Mouse (Mus musculus) neutrophil, adult 5-6 weeks (primary cell): ENCODE results near the gene Tmem91. TPM values are rescaled to one million over a fixed set of nuclear protein-coding genes. Genes with fewer than 3 reads are reported as not detected.
A peak's percentile ranks its signal among the peaks of the same experiment; 100 is the strongest.

ENCODE experiments used
- ATAC-seq: fragments of 151-379, 151-347 bp; 2 replicates; pipeline ENCODE4 v1.8.0; 2017; ENCODE audit warnings: mild to moderate bottlenecking, moderate TSS enrichment; ENCODE audit not compliant: insufficient number of reproducible peaks, poor library complexity, low FRiP score, severe bottlenecking; ENCODE audit errors: extremely low read depth
- total RNA-seq: library from RNA; stranded (forward); fragments of 200-1000 nt; gene quantifications from 2 replicates; pipeline ENCODE4 v1.2.3, GENCODE M21; 2017

The Tmem91 gene
- total RNA-seq, 1 experiment from 2014 or later = 0.70 TPM

DNA sequence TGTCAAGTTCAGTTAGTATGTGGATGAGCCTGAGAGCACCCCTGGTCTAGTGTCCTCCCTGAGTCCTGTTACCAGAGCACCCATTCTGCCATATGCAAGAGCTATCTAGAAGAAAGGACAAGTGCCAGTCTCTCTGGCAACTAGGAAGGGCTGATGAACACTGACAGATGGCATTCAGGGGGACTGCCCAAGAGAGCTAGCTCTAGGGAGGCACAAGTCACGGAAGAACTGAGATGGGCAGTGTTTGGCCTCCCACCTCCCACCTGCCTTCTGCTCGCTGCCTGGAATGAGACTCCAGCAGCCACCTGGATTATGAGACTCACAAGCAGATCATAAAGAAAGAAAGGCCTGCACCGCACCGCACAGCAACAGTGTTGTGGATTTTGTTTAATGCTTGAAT lies 35.2 kb downstream of the Tmem91 start:
- ATAC-seq = no peak

DNA sequence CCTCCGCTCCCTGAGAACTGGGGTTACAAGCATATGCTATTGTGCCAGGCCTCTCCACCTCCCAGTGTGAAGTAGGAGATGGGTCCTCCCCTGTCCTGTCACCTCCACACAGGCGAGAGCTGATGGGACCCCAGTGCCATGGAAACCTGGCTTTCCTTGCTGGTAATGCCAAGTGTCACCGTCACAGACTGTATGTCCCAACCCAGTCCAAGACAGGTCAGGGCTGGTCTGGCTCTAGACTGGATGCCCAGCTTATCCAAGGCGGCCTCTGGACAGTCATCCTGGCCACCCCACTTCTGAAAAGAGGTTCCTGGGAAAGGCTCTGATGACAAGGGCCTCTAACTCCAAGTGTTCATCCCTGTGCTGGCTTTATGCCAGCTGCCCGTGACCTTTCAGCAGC lies 37.9 kb downstream of the Tmem91 start:
- no peak for ATAC-seq

DNA sequence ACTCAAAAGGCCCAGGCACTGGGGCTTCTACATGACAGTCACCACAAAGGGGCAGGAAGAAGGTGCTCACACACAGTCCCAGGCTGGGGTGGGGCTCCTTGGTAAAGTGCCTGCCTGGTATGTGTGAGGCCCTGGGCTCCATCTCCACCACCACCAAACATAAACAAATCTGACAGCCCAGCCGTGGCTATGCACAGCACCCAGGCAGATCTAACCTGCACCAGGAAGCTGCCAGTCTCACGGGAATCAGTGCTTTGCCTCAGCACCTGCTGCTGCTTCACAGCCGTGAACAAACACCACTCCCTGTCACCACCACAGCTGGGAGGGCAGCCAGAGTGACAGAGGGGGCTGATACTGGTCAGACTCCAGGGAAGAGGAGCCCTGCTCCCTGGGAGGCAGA lies 38.6 kb downstream of the Tmem91 start:
- peak; percentile 77 for ATAC-seq

DNA sequence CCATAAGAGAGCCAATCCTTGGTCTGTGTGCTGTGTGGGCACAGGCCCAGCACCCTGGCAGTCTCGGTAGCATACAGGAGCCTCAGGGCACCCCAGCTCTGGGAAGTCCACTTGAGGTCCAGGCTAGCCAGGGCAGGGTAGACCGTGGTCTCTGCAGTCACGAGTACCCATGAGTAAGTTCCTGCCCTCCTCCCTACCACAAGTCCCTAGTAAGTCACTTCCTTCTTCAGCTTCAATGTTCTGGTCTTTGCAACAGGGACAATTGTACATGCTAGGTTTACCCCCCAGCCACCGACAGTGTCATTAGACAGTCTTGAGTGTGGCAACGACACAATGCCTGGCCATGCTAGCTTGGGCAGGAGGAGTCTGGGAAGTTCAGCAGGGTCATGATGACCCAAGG lies 42.3 kb downstream of the Tmem91 start:
- ATAC-seq = peak; percentile 27

DNA sequence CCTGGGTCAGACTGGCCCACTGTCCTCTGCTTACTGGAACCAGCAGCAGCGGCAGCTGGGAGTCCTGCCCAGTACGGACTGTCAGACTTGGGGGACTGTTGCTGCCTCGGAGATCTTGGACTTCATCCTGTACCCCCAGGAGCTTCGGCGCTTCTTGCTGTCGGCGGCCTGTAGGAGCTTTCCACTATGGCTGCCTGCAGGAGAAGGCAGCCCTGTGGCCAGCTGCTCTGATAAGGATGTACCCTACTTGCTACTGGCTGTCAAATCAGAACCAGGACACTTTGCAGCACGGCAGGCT lies 46.7 kb downstream of the Tmem91 start:
- ATAC-seq = no peak

DNA sequence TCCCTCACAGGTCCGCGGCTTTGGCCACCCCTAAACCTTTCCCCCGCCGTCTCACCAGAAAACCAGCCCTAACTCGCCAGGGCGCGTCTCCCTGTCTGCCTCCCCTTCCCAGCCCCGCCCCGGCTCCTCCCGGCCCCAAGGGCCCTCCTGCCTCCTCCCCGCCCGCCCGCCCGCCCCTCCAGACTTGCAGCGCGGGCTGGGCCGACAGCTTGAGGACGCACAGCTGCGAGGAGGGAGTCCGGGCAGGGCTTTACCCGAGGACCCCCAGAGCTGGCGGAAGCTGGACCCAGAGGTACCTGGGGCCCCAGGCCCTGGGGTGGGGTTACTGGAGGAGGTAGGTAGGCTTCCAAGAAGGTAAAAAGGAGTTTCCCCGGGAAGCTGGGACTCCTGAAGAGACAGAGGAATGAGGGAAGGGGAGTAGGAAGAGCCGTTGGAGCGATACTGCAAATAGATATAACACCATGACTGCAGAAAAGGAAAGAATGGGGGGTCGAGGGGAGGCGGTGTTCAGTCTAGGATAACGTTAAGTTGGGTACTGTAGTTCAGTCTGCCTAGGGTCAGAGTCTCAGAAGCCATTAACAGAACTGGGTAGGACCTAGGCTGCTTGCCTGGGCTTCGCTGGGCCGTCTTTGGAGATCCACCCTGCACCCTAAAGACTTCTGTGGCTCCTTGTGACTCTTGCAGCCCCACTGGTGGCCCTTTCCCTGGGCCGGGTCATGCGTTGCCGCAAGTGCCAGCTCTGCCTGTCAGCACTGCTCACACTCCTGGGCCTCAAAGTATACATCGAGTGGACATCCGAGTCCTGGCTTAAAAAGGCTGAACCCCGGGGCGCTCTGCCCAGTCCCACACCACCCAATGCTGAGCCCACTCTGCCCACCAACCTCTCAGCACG lies 47.3 kb downstream of the Tmem91 start:
- ATAC-seq = no peak

DNA sequence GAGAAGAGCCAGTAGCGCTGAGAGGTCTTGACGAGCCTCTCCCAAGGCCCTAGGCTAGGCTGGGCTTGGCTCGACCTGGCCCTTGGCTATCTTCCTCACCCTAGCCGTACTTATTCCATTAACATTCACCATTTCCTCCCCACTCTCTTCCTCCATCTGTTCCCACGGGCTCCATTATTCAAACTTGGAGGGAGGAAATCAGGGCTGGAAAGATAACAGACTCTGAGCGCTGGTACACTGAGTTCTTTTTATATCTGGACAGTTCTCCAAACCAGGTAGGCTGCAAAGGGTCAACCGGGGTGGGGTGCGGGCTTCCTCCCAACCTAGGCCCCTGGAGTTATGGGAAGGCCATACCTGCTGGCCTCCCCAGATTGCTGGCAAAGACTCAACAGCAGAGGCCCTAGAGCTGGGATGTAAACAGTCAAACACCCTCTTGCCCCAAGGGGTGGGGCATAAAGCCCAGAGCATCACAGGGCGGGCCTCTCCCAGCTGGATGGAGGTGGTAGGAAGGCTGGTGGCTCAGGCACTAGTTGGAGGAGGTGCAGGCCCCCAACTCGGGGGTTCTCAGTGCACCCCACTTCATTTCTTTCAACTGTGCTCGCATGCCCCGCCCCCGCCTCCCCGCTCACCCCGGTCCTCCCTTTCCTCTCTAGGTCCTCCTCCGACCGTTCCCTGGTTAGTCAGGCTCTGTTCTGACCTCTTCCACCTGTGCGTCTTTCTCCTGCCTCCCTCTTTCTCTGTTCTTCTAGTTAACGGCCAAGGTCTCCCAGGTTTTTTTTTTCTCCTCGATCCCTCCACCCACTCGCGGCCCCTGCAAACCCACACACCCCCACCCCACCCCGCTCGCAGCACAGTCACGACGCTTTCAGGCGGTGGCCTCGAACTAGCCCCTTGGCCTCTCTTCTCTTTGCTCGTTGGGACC lies 48.2 kb downstream of the Tmem91 start, which contains the start of gene B3gnt8:
Gene B3gnt8, plus strand, starts transcription at position 146 of the 922 bp plus-strand sequence.
- peak; percentile 22; the same call in 1 of the 2 replicates for ATAC-seq

DNA sequence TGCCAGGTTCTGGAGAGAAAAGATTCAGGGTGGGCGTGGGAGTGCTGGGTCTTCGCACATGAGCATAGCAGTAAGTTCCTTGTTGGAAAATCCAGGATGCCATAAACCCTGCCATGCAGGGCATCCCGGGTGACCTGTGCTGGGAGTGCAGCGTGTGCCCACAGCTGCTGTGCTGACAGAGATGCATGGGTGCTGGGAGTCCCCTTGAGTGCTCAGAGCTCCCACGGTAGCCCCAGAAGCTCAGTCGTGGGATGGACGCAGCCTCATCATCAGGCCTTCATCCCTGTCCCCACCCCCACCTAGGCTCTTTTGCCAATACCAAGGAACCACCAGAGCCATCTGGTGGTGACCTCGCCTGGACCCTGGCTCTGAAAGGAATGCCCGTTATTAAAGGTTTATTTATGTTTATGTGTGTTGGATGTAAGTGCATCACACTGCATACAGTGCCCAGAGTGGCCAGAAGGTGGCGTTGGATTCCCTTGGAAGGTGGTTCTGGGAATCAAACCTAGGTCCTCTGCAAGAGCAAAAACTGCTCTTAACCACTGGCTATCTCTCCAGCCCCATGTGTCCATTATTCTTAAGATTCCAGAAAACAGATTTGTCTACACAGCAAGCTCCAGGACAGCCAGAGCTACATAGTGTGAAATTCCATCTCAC lies 49.2 kb downstream of the Tmem91 start:
- peak; percentile 39; the same call in 1 of the 2 replicates for ATAC-seq

DNA sequence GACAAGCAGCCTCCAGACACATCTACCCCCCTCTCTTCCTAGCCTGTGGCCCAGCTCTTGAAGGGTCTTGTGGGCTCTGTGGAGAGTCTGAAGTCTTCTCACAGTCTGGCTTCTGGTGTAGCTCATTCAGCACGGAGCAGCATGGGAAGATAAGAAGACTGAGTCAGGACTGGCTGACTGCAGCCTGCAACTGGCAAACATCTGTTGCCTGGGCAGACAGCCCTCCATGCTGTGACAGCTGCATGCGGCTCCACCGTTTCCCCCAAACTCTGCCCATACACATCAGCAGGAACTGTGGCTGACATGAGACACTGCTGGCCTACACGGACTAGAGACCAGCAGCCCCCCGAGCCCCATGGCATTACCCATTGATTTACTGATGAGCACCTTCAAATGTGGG lies 50.1 kb downstream of the Tmem91 start:
- no peak for ATAC-seq

DNA sequence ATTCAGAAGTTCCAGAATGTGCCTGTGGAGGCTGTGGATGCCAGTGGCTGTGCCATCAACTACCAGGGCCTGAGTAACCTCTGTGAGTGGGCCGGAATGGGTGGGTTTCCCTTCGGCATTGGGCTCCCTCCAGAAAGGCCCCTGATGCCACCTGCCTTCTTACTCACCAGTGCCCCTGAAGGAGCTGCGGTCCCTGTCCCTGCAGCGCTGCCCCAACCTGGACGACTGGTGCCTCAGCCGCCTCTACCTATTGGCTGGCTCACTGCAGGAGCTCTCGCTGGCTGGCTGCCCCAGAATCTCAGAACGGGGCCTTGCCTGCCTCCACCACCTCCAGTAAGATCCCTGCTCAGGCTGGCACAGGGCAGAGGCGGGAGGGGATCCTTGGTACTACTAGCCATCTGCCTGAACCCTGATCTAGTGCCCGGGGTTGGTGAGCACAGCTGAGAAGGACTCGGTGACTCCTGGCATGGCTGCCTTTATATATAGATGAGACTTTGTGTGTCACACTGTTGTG lies 51.1 kb downstream of the Tmem91 start:
- ATAC-seq = no peak

DNA sequence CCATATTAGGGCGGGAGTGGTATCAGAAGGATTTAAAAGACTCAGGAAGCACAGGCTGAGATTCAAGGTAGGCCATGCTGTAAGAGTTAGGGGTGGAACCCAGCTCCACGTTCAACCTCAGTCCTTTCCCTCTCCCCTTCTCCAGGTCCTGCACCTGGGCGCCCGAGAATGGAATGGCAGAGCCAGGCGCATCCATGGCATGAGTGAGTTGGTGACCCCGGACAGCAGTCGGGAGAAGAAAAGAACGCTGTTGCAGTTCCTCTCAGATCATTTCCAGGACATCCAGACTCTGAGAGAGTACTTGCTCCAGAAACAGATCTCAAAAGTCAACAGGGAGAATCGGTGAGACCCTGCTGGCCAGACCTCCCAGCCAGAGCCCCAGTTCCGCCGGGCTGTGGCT lies 54.2 kb downstream of the Tmem91 start:
- no peak for ATAC-seq

DNA sequence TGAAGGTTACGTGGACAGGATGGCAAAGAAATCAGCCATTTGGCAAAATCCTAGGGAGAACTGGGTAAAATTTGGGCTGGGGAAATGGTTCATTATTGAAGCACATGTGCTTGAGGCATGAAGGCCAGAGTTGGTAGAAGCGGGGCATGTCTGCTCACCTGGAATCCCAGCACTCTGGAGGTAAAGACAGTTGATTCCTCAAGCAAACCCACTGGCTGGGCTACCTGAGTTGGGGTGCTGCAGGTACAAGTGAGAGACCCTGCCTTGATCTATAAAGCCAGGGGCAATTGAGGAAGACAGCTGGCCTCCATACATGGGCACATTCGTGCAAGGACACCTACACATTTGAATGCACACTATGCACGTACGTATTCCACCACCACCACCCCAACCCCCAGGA lies 54.9 kb downstream of the Tmem91 start:
- no peak for ATAC-seq

DNA sequence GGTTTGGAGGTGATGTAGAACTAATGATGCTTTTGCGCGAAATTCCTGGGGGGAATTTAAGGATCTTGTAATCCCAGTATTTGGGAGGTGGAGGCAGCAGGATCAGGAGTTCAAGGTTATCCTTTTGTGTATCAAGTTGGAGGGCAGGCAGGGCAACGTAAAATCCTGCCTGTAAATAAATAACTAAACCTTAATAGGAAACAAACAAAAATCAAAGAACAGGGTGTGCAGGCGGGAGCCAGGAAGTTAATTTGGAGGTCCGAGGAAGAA lies 55.3 kb downstream of the Tmem91 start:
- ATAC-seq = no peak

Other genes starting within 250 kb of the Tmem91 start
- 74.9 and 85.3 TPM in 2 replicates for gene Ceacam1, start 197.6 kb downstream of the Tmem91 start, total RNA-seq
- not detected in 2 replicates for gene Ceacam2, start 135.3 kb downstream of the Tmem91 start, total RNA-seq
- gene Erich4, start 59.3 kb downstream of the Tmem91 start, total RNA-seq = not detected in 2 replicates
- 129 and 155 TPM in 2 replicates for gene Dmac2, start 55.8 kb downstream of the Tmem91 start, total RNA-seq
- 31.7 and 33.4 TPM in 2 replicates for gene B3gnt8, start 48.5 kb downstream of the Tmem91 start, total RNA-seq
- 34.4 and 37.0 TPM in 2 replicates for gene Bckdha, start 16.2 kb downstream of the Tmem91 start, total RNA-seq
- 33.1 and 40.1 TPM in 2 replicates for gene Exosc5, start 16.0 kb downstream of the Tmem91 start, total RNA-seq
- gene B9d2, start 5.6 kb upstream of the Tmem91 start, total RNA-seq = 41.0 and 54.8 TPM in 2 replicates
- gene Tgfb1, start 11.8 kb upstream of the Tmem91 start, total RNA-seq = 66.7 and 71.3 TPM in 2 replicates
- 30.7 and 31.9 TPM in 2 replicates for gene Ccdc97, start 43.9 kb upstream of the Tmem91 start, total RNA-seq
- 198 TPM in 2 replicates for gene Hnrnpul1, start 79.6 kb upstream of the Tmem91 start, total RNA-seq
- 1.1 and 2.2 TPM in 2 replicates for gene Axl, start 113.5 kb upstream of the Tmem91 start, total RNA-seq
- 1.2 and 2.8 TPM in 2 replicates for gene Cyp2s1, start 141.7 kb upstream of the Tmem91 start, total RNA-seq
- gene Cyp2b10, start 222.5 kb upstream of the Tmem91 start, total RNA-seq = 0.35 TPM in 1 of 2 replicates, not detected in the other